In the genomic region with DNA sequence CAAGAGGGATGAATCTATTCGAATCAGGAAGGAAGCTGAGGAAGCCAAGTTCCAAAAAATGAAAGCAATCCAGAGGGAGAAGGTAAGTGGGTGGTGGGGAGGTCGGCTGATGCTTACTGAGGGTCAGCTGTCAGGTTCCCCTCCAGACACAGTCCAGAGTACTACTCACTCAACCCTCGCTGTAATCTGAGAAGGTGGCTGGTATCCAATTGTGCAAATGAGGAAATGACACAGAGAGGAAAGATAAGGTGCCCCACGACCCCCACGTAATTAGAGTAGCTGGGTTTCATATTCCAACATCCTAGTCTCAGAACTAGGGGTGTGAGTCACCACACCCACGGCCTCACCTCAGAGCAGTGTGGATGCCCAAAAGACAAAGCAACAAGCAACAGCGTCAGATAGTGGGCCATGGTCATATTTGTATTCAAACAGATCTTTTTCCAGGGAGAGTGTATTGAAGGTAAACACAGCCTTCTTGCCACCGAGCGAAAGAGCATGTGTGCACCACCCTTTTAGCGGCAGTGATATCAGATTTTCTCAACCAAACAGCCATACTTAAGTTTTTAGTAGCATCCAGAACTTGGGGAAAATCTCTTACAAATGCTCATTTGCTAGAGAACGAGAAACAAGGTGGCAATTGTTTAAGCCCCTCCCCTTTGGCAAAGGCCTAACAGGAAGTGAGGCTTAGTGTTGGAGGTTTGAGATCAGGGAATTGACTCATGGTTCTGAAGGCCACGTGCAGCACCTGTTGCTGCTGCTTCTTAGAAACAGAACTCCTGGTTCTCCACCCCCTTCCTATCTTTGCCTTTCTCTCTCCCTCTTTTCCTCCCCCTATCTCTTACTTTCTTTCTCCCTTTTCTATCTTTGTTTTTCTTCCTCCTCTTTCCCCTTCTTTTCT, we compare ENCODE assay signal across 10 mouse cellular contexts. TPM values are rescaled to one million over a fixed set of nuclear protein-coding genes. Genes with fewer than 3 reads are reported as not detected.
DNase-seq lines count a peak whose midpoint lies in the region; ATAC-seq and TF ChIP-seq lines count a peak whose summit lies in the region.
"Had no signal": no experiment of that assay in that cellular context is flagged by ENCODE, and none has a peak within 500 bp of the region (broad histone marks: within the 10 kb centered on the region; RNA-seq: fewer than 3 reads in every experiment).

No protein-coding gene starts in this region.

- H3K4me3 ChIP-seq in heart, embryonic 10.5 days = no peak overlapping the region
- H3K4me3 ChIP-seq in lung, embryonic 14.5 days (ENCODE audit: low read depth, low read length) = no peak overlapping the region
- no peak overlapping the region for H3K4me3 ChIP-seq in embryonic facial prominence, embryonic 15.5 days (replicated peaks)
- H3K4me3 ChIP-seq in small intestine, adult 2 months (ENCODE audit: low read depth, low read length) = no peak overlapping the region
- H3K4me3 ChIP-seq: layer of hippocampus, adult 2 months had no signal

- ATAC-seq in lung, embryonic 14.5 days (ENCODE audit: insufficient read depth) = peak; percentile 62; the same call in 1 of the 2 replicates
- ATAC-seq in embryonic facial prominence, embryonic 15.5 days (ENCODE audit: insufficient number of reproducible peaks, low FRiP score, low TSS enrichment, low read depth) = 0 out of 2 replicates have a peak, but pooled peaks have one; percentile 47

- 25% methylated on average over 12 of the region's 12 CpGs for WGBS in heart, embryonic 10.5 days
- 22% methylated on average over 12 of the region's 12 CpGs for WGBS in lung, embryonic 14.5 days
- WGBS in embryonic facial prominence, embryonic 15.5 days = 33% methylated on average over 12 of the region's 12 CpGs
- 14% methylated on average over 12 of the region's 12 CpGs for WGBS in small intestine, adult 2 months

- peaks cover 15% of the 10 kb centered on the region for H3K4me1 ChIP-seq in heart, embryonic 10.5 days
- no peaks in the 10 kb centered on the region for H3K4me1 ChIP-seq in lung, embryonic 14.5 days (ENCODE audit: insufficient read depth)
- H3K4me1 ChIP-seq in embryonic facial prominence, embryonic 15.5 days = 0 out of 2 replicates have a peak, but pooled peaks cover 5% of the 10 kb centered on the region
- peaks cover 5% of the 10 kb centered on the region; the same call in 1 of the 2 replicates for H3K4me1 ChIP-seq in small intestine, adult 2 months (ENCODE audit: control insufficient read depth, insufficient read depth, insufficient read length, low read length)

- no peak overlapping the region for H3K4me2 ChIP-seq in lung, embryonic 14.5 days
- H3K4me2 ChIP-seq in embryonic facial prominence, embryonic 15.5 days (replicated peaks) = no peak overlapping the region

- H3K9me3 ChIP-seq in heart, embryonic 10.5 days = no peaks in the 10 kb centered on the region
- H3K9me3 ChIP-seq in lung, embryonic 14.5 days (ENCODE audit: low read depth, low read length) = no peaks in the 10 kb centered on the region
- H3K9me3 ChIP-seq in embryonic facial prominence, embryonic 15.5 days (replicated peaks) = no peaks in the 10 kb centered on the region

- no peak overlapping the region for H3K9ac ChIP-seq in lung, embryonic 14.5 days
- H3K9ac ChIP-seq in embryonic facial prominence, embryonic 15.5 days = no peak overlapping the region

- H3K36me3 ChIP-seq in heart, embryonic 10.5 days = no peaks in the 10 kb centered on the region
- no peaks in the 10 kb centered on the region for H3K36me3 ChIP-seq in lung, embryonic 14.5 days (ENCODE audit: insufficient read depth)
- H3K36me3 ChIP-seq in embryonic facial prominence, embryonic 15.5 days = no peaks in the 10 kb centered on the region
- H3K36me3 ChIP-seq in small intestine, adult 2 months (ENCODE audit: control insufficient read depth, insufficient read depth, low read length) = peaks cover 16% of the 10 kb centered on the region

- no peak for TF ChIP-seq CTCF in lung, embryonic 14.5 days (IDR thresholded peaks at IDR 0.05; ENCODE audit: low read depth)
- TF ChIP-seq CTCF in small intestine, adult 2 months (IDR thresholded peaks at IDR 0.05; ENCODE audit: extremely low read depth, insufficient read length, insufficient replicate concordance, low read depth, low read length) = no peak

- DNase-seq in heart, embryonic 10.5 days (ENCODE audit: low spot score) = peak; percentile 77
- DNase-seq in heart, adult 11 months = no peak
- peak; percentile 21 for DNase-seq in lung, embryonic 14.5 days
- DNase-seq in lung, postnatal 36 days = no peak
- DNase-seq in urinary bladder, adult 2 months (ENCODE audit: low spot score) = no peak
- DNase-seq in layer of hippocampus, adult 8-10 months (ENCODE audit: low spot score in 2 of 2) = no peak
- DNase-seq: cerebellum, adult 2 months had no signal

- no peaks in the 10 kb centered on the region for H3K27me3 ChIP-seq in heart, embryonic 10.5 days (ENCODE audit: insufficient read depth, poor library complexity, severe bottlenecking)
- no peaks in the 10 kb centered on the region for H3K27me3 ChIP-seq in lung, embryonic 14.5 days (ENCODE audit: insufficient read depth, low read length)
- H3K27me3 ChIP-seq in embryonic facial prominence, embryonic 15.5 days = no peaks in the 10 kb centered on the region
- no peaks in the 10 kb centered on the region for H3K27me3 ChIP-seq in small intestine, adult 2 months (ENCODE audit: control insufficient read depth, insufficient read depth, low read length)

- H3K27ac ChIP-seq in heart, embryonic 10.5 days = peak overlapping the region; percentile 73
- no peak overlapping the region for H3K27ac ChIP-seq in lung, embryonic 14.5 days (ENCODE audit: low read depth)
- H3K27ac ChIP-seq in embryonic facial prominence, embryonic 15.5 days (replicated peaks) = no peak overlapping the region
- H3K27ac ChIP-seq in small intestine, adult 2 months (ENCODE audit: insufficient read depth, low read depth, low read length) = peak overlapping the region; percentile 63
- H3K27ac ChIP-seq: layer of hippocampus, adult 2 months had no signal

- no peak for TF ChIP-seq POLR2A in small intestine, adult 2 months (IDR thresholded peaks at IDR 0.05; ENCODE audit: low read depth, low read length)

RNA-seq across cellular contexts. Expression of a gene that starts 28.4 kb away (rescaled TPM):
- 0.12 and 0.14 TPM in 2 replicates for polyA plus RNA-seq in heart, embryonic 10.5 days (2016; fragmentation: Nextera tagmentation; extraction: Ambion mirVana)
- polyA plus RNA-seq in lung, embryonic 14.5 days (2014; fragmentation: Nextera tagmentation; extraction: Ambion mirVana) = 0.47 and 1.1 TPM in 2 replicates
- polyA plus RNA-seq in embryonic facial prominence, embryonic 15.5 days (2015; fragmentation: Nextera tagmentation; extraction: Ambion mirVana) = 0.97 and 1.3 TPM in 2 replicates
- 11.8 and 19.8 TPM in 2 replicates for polyA plus RNA-seq in small intestine, adult 2 months (2012; rRNA removed)
- polyA plus RNA-seq in urinary bladder, adult 2 months (2012; rRNA removed) = 4.6 and 5.6 TPM in 2 replicates
- total RNA-seq in layer of hippocampus, adult 8-10 months (2022) = 1 to 10 TPM in 2 of 4 experiments, under 1 TPM in 2; 0.21 to 1.5 (median 0.93) TPM

RNA-seq across cellular contexts. Expression of a gene that starts 57.5 kb away (rescaled TPM):
- polyA plus RNA-seq in heart, embryonic 10.5 days (2016; fragmentation: Nextera tagmentation; extraction: Ambion mirVana) = 123 and 138 TPM in 2 replicates
- polyA plus RNA-seq in lung, embryonic 14.5 days (2014; fragmentation: Nextera tagmentation; extraction: Ambion mirVana) = 96.4 and 103 TPM in 2 replicates
- polyA plus RNA-seq in embryonic facial prominence, embryonic 15.5 days (2015; fragmentation: Nextera tagmentation; extraction: Ambion mirVana) = 97.3 and 102 TPM in 2 replicates
- 3.0 and 4.8 TPM in 2 replicates for polyA plus RNA-seq in small intestine, adult 2 months (2012; rRNA removed)
- 18.8 and 23.3 TPM in 2 replicates for polyA plus RNA-seq in urinary bladder, adult 2 months (2012; rRNA removed)
- total RNA-seq in layer of hippocampus, adult 8-10 months (2022) = 10 to 100 TPM; 58.0 to 84.3 (median 65.3) TPM

Comparison
In these comparisons a context has a peak if more than half of its experiments do, and no peak if none do; other contexts are left out.
1. DNase-seq: peak in heart, embryonic 10.5 days (single experiment) and lung, embryonic 14.5 days (single experiment); none in heart, adult 11 months (single experiment), lung, postnatal 36 days (single experiment), urinary bladder, adult 2 months (single experiment) and layer of hippocampus, adult 8-10 months (0 of 2).
2. H3K27ac ChIP-seq: peak in heart, embryonic 10.5 days (single experiment) and small intestine, adult 2 months (single experiment); none in lung, embryonic 14.5 days (single experiment) and embryonic facial prominence, embryonic 15.5 days (single experiment).